Mouse (Mus musculus): ENCODE measurements around the gene Rnf6. TPM values are rescaled to one million over a fixed set of nuclear protein-coding genes. Genes with fewer than 3 reads are reported as not detected.
"Not testable (repeated sequence)": the region's sequence is repeated elsewhere in the genome, so short reads cannot be mapped to it uniquely, and the experiment has no call there.

Rnf6 gene
- total RNA-seq, 2 experiments from 2014 or later: 22.8 to 24.1 TPM

- DNase-seq; intact Hi-C loops (cut with DNase I): not testable (repeated sequence)
These were observed 50.7 kb downstream of the Rnf6 start, which contains the start of gene Gm6309 for GRCm38 (mm10) chr5:146170621-146171020. Gene Gm6309 (minus strand): TSS chr5:146170721.

GRCm38 (mm10) chr5:146160439-146160838 lies 60.9 kb downstream of the Rnf6 start, which contains the start of gene Gm5565:
Gene Gm5565 (minus strand): TSS chr5:146160539.
- intact Hi-C loops (cut with DNase I); DNase-seq: not testable (repeated sequence)

Other genes starting within 250 kb of the Rnf6 start
- gene Cyp3a25, start 211.9 kb downstream of the Rnf6 start, total RNA-seq (2021): not detected
- not detected for gene Cyp3a59, start 142.3 kb downstream of the Rnf6 start, total RNA-seq (2021)
- not detected for gene Gm5565, start 61.0 kb downstream of the Rnf6 start, total RNA-seq (2021)
- gene Gm6309, start 50.8 kb downstream of the Rnf6 start, total RNA-seq (2021): not detected
- gene 1700001J03Rik, start 36.3 kb downstream of the Rnf6 start, total RNA-seq (2021): 1 to 10 TPM in 1 of 2 experiments, not detected in 1; 1.1 TPM
- 10 to 100 TPM; 56.0 to 57.1 TPM for gene Cdk8, start 9.7 kb upstream of the Rnf6 start, total RNA-seq (2021)
- 10 to 100 TPM; 64.9 to 66.0 TPM for gene Wasf3, start 163.4 kb upstream of the Rnf6 start, total RNA-seq (2021)